Mouse (Mus musculus) lung, embryonic 14.5 days (tissue): ENCODE measurements around the gene Gm14124. TPM values are rescaled to one million over a fixed set of nuclear protein-coding genes. Genes with fewer than 3 reads are reported as not detected.
"Not testable (repeated sequence)": the region's sequence is repeated elsewhere in the genome, so short reads cannot be mapped to it uniquely, and the experiment has no call there.

Experiments
- ATAC-seq: fragments of 200-750 bp; cut with Nextera tagmentation; 2 replicates; pipeline ENCODE4 v1.8.0; 2017; ENCODE audit warnings: mild to moderate bottlenecking, moderate TSS enrichment, moderate library complexity; ENCODE audit not compliant: insufficient read depth
- DNase-seq: peaks from one replicate; pipeline ENCODE4 v3.0.0-alpha.2; 2015
- H3K27ac ChIP-seq: fragments of 300-500 bp; sonication (generic); 2 replicates; pipeline ENCODE4 v1.5.1; 2014; ENCODE audit warnings: low read depth, mild to moderate bottlenecking, moderate library complexity
- H3K27me3 ChIP-seq: fragments of 300-500 bp; sonication (generic); 2 replicates; pipeline ENCODE4 v1.6.1; 2014; ENCODE audit warnings: low read length, control low read depth; ENCODE audit not compliant: insufficient read depth
- H3K36me3 ChIP-seq: fragments of 300-500 bp; sonication (generic); 2 replicates; pipeline ENCODE4 v1.6.1; 2014; ENCODE audit warnings: control low read depth; ENCODE audit not compliant: insufficient read depth
- H3K4me1 ChIP-seq: fragments of 300-500 bp; sonication (generic); 2 replicates; pipeline ENCODE4 v1.6.1; 2014; ENCODE audit warnings: antibody characterized with exemption, control low read depth; ENCODE audit not compliant: insufficient read depth
- H3K4me2 ChIP-seq: fragments of 300-500 bp; sonication (generic); 2 replicates; pipeline ENCODE4 v1.6.1; 2014; ENCODE audit warnings: mild to moderate bottlenecking
- H3K4me3 ChIP-seq: fragments of 300-500 bp; sonication (generic); 2 replicates; pipeline ENCODE4 v1.5.1; 2014; ENCODE audit warnings: low read depth, low read length
- H3K9ac ChIP-seq: fragments of 300-500 bp; sonication (generic); 2 replicates; pipeline ENCODE4 v1.6.1; 2014
- H3K9me3 ChIP-seq: fragments of 300-500 bp; sonication (generic); 2 replicates; pipeline ENCODE4 v1.6.1; 2016; ENCODE audit warnings: low read depth, low read length, control low read depth
- CTCF ChIP-seq: IDR thresholded peaks from 2 replicates; pipeline ENCODE4 v1.5.1; 2016; ENCODE audit warnings: antibody characterized with exemption, low read depth
- WGBS: fragments of 180-500 bp; shearing (Covaris S2); extraction: QIAGEN DNeasy Blood & Tissue Kit; methylation state at CpG from one replicate; pipeline ENCODE4 v1.1.7; 2014; 5-methylcytosine and 5-hydroxymethylcytosine counted together
- polyA plus RNA-seq: library from polyadenylated mRNA; unstranded; fragments of >200 nt; fragmentation: Nextera tagmentation; extraction: Ambion mirVana; gene quantifications from 2 replicates; pipeline ENCODE4 v1.2.1, GENCODE M21; 2014

The Gm14124 gene
- polyA plus RNA-seq = not detected in 2 replicates

GRCm38 (mm10) chr2:150257291-150257690 lies at the start of gene Gm14124:
Gm14124 (plus strand) TSS chr2:150257517.
- DNase-seq, H3K4me2 ChIP-seq, H3K27me3 ChIP-seq, H3K4me1 ChIP-seq, H3K9me3 ChIP-seq, H3K36me3 ChIP-seq, H3K27ac ChIP-seq, H3K4me3 ChIP-seq, H3K9ac ChIP-seq, ATAC-seq: not testable (repeated sequence)
- 81% methylated on average over 4 of the region's 4 CpGs for whole genome bisulfite sequencing

GRCm38 (mm10) chr2:150217600-150218362 lies 39.5 kb upstream of the Gm14124 start, which contains the start of gene Zfp937:
Zfp937 (plus strand) TSS chr2:150218073.
- WGBS = under 1% methylated on average over 15 of the region's 15 CpGs

DNA sequence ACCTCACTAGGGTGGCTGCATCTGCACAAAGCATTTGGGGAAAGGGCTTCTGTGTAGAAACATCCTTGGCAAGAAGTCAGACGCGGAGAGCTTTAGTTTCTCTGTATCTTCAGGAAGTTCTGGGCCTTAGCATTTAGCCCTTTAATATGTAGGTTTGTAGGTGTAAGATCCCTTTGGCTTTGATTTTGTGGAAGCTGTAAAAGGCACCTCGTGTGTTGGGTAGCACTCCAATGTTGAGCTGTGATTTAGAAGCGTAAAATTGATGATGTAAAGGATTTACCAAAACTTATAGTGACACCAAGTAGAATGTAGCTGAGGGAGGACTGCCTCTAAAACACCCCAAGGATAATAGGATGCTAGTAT lies 39.0 kb upstream of the Gm14124 start:
- H3K27ac ChIP-seq = 0 out of 2 replicates have a peak overlapping the region, but pooled peaks have one; percentile 36
- H3K4me2 ChIP-seq = peak overlapping the region; percentile 50
- H3K36me3 ChIP-seq, H3K27me3 ChIP-seq, H3K9me3 ChIP-seq, ATAC-seq, H3K4me1 ChIP-seq, DNase-seq: not testable (repeated sequence)
- 7% methylated on average over 3 of the region's 4 CpGs for WGBS
- H3K9ac ChIP-seq = peak overlapping the region; percentile 54
- peak overlapping the region; percentile 37 for H3K4me3 ChIP-seq

More at GRCm38 (mm10) chr2:150217600-150218362, 39.5 kb upstream of the Gm14124 start, which contains the start of gene Zfp937:
- H3K27me3 ChIP-seq, H3K36me3 ChIP-seq, H3K9me3 ChIP-seq, H3K4me1 ChIP-seq: not testable (repeated sequence)
- H3K4me3 ChIP-seq = peak within 1 kb of the TSS; percentile 37
- peak within 1 kb of the TSS; percentile 50 for H3K4me2 ChIP-seq
- peak within 1 kb of the TSS; percentile 54 for H3K9ac ChIP-seq
- ATAC-seq (peak; percentile 100), DNase-seq (peak; percentile 78)
- H3K27ac ChIP-seq = 0 out of 2 replicates have a peak within 1 kb of the TSS, but pooled peaks have one; percentile 36

- not testable (repeated sequence) for ATAC-seq, H3K27me3 ChIP-seq, H3K9me3 ChIP-seq, H3K36me3 ChIP-seq, H3K9ac ChIP-seq, H3K4me3 ChIP-seq, H3K4me2 ChIP-seq, H3K27ac ChIP-seq, DNase-seq, H3K4me1 ChIP-seq
Observed at GRCm38 (mm10) chr2:150223263-150223662, 34.1 kb upstream of the Gm14124 start.

- H3K4me1 ChIP-seq = no peaks in the 10 kb centered on the region
- no peak for DNase-seq
- 86% methylated on average over 2 of the region's 2 CpGs for WGBS
- no peak overlapping the region for H3K4me2 ChIP-seq
- H3K36me3 ChIP-seq = no peaks in the 10 kb centered on the region; the same call in 1 of the 2 replicates
- no peak overlapping the region for H3K27ac ChIP-seq
- H3K9me3 ChIP-seq = peaks cover 17% of the 10 kb centered on the region; the same call in 1 of the 2 replicates
- H3K4me3 ChIP-seq = no peak overlapping the region
- H3K27me3 ChIP-seq = no peaks in the 10 kb centered on the region
- no peak overlapping the region for H3K9ac ChIP-seq
- no peak for ATAC-seq
- TF ChIP-seq CTCF = no peak
Observed at GRCm38 (mm10) chr2:150243211-150243610, 14.1 kb upstream of the Gm14124 start.

DNA sequence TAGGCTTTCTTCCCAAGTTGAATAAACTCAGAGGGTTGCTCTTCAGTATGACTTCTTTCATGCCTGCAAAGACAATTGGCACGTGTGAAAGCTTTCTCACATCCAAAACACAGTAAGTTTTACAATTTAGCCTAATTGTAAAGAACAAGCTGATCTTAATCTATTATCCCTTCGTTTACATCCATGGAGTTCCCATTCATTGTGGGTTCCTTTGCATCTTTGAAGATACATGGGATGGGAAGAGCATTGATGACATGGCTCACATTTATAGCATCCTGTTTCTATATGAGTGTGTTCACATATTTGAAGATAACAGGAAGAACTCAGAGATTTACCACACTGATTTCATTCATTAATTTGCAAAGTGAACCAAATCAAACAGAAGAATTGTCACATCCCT lies 1.8 kb upstream of the Gm14124 start, which contains the start of gene Gm21994:
Gene Gm21994, minus strand, starts transcription at position 101 of the 400 bp plus-strand sequence.
- H3K9me3 ChIP-seq, H3K36me3 ChIP-seq, DNase-seq, ATAC-seq, H3K27ac ChIP-seq, H3K4me1 ChIP-seq, H3K4me3 ChIP-seq, H3K27me3 ChIP-seq, H3K9ac ChIP-seq, H3K4me2 ChIP-seq: not testable (repeated sequence)
- 50% methylated on average over 2 of the region's 2 CpGs for WGBS

GRCm38 (mm10) chr2:150256861-150257260 lies 456 bp upstream of the Gm14124 start:
- H3K36me3 ChIP-seq, H3K9ac ChIP-seq, DNase-seq, H3K4me2 ChIP-seq, ATAC-seq, H3K4me1 ChIP-seq, H3K27ac ChIP-seq, H3K27me3 ChIP-seq, H3K4me3 ChIP-seq, H3K9me3 ChIP-seq: not testable (repeated sequence)
- 61% methylated on average over 2 of the region's 2 CpGs for WGBS
